ENCODE assay signal across 8 mouse cellular contexts in the genomic region with DNA sequence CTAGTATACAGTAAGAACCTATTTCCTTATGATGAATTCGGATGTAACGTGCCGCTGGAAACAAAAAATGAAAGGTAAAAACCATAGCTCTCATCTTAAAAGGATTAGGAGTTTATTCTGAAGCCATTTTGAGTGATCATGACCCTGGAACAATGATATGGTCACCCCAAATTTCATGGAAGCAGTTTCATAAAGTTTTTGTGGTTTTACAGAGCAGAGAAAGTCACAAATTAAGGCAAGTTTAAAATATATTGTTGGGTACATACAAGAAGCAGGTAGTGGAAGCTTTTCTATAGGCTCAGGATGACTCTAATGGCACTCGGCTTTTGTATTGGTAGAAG. TPM values are rescaled to one million over a fixed set of nuclear protein-coding genes. Genes with fewer than 3 reads are reported as not detected.
DNase-seq lines count a peak whose midpoint lies in the region; ATAC-seq and TF ChIP-seq lines count a peak whose summit lies in the region.

No protein-coding gene starts in this region.

- 0 out of 2 replicates have a peak, but pooled peaks cover 4% of the 10 kb centered on the region for H3K4me1 ChIP-seq in embryonic facial prominence, embryonic 14.5 days (ENCODE audit: control insufficient read depth, insufficient read depth, low read length)
- H3K4me1 ChIP-seq in limb, embryonic 11.5 days (ENCODE audit: control insufficient read depth, insufficient read depth, low read length): no peaks in the 10 kb centered on the region
- H3K4me1 ChIP-seq in neural tube, embryonic 14.5 days (ENCODE audit: control insufficient read depth, insufficient read depth, low read length): peaks cover 8% of the 10 kb centered on the region; the same call in 1 of the 2 replicates

- H3K4me2 ChIP-seq in embryonic facial prominence, embryonic 14.5 days (ENCODE audit: low read depth, low read length): peak overlapping the region; percentile 66
- peak overlapping the region; percentile 45 for H3K4me2 ChIP-seq in limb, embryonic 11.5 days (ENCODE audit: low read depth, severe bottlenecking)
- H3K4me2 ChIP-seq in neural tube, embryonic 14.5 days (ENCODE audit: low read depth, low read length): peak overlapping the region; percentile 62

- H3K9me3 ChIP-seq in embryonic facial prominence, embryonic 14.5 days (ENCODE audit: control insufficient read depth, low read length): no peaks in the 10 kb centered on the region
- no peaks in the 10 kb centered on the region for H3K9me3 ChIP-seq in limb, embryonic 11.5 days (ENCODE audit: control insufficient read depth, low read length)
- H3K9me3 ChIP-seq in neural tube, embryonic 14.5 days (ENCODE audit: control insufficient read depth, low read length): no peaks in the 10 kb centered on the region

- peak overlapping the region; percentile 98 for H3K27ac ChIP-seq in left cerebral cortex, adult 2 months
- peak overlapping the region; percentile 97 for H3K27ac ChIP-seq in embryonic facial prominence, embryonic 14.5 days (replicated peaks; ENCODE audit: low read depth, low read length)
- H3K27ac ChIP-seq in limb, embryonic 11.5 days (replicated peaks; ENCODE audit: low read depth, low read length): peak overlapping the region; percentile 85
- peak overlapping the region; percentile 91 for H3K27ac ChIP-seq in neural tube, embryonic 14.5 days (ENCODE audit: low read depth, low read length)

- no peaks in the 10 kb centered on the region for H3K27me3 ChIP-seq in embryonic facial prominence, embryonic 14.5 days (replicated peaks; ENCODE audit: control insufficient read depth, insufficient read depth, low read length)
- no peaks in the 10 kb centered on the region for H3K27me3 ChIP-seq in limb, embryonic 11.5 days (ENCODE audit: control insufficient read depth, insufficient read depth, low read length)
- H3K27me3 ChIP-seq in neural tube, embryonic 14.5 days (ENCODE audit: control insufficient read depth, insufficient read depth, low read length): no peaks in the 10 kb centered on the region

- no peak for TF ChIP-seq CTCF in left cerebral cortex, adult 2 months (IDR thresholded peaks at IDR 0.05)

- peaks cover 14% of the 10 kb centered on the region for H3K36me3 ChIP-seq in embryonic facial prominence, embryonic 14.5 days (ENCODE audit: control insufficient read depth, insufficient read depth, low read length)
- H3K36me3 ChIP-seq in limb, embryonic 11.5 days (ENCODE audit: control insufficient read depth, insufficient read depth, low read length): no peaks in the 10 kb centered on the region
- peaks cover 4% of the 10 kb centered on the region; the same call in 1 of the 2 replicates for H3K36me3 ChIP-seq in neural tube, embryonic 14.5 days (ENCODE audit: control insufficient read depth, insufficient read depth, low read length)

- ATAC-seq in embryonic facial prominence, embryonic 14.5 days (ENCODE audit: low read depth): no peak
- no peak for ATAC-seq in limb, embryonic 11.5 days (ENCODE audit: insufficient number of reproducible peaks, low FRiP score, low TSS enrichment, low read depth)
- no peak for ATAC-seq in neural tube, embryonic 14.5 days (ENCODE audit: low read depth)
- no peak for ATAC-seq in cerebellum, adult (ENCODE audit: insufficient number of reproducible peaks, low FRiP score, low TSS enrichment)

- H3K9ac ChIP-seq in embryonic facial prominence, embryonic 14.5 days (ENCODE audit: low read depth, low read length): peak overlapping the region; percentile 88
- peak overlapping the region; percentile 75 for H3K9ac ChIP-seq in limb, embryonic 11.5 days (ENCODE audit: low read length)
- H3K9ac ChIP-seq in neural tube, embryonic 14.5 days (replicated peaks; ENCODE audit: low read depth, low read length): peak overlapping the region; percentile 69; the same call in 1 of the 2 replicates

- intact Hi-C loops in left cerebral cortex, adult 2 months (cut with DNase I): loop anchor here (5.0 kb wide), 1 partner anchor 154 kb away; no protein-coding TSS in a partner anchor
- intact Hi-C loops in left cerebral cortex, postnatal 25 days (cut with DNase I): loop anchor here (5.0 kb wide), 1 partner anchor 154 kb away; no protein-coding TSS in a partner anchor

- WGBS in embryonic facial prominence, embryonic 14.5 days: 24% methylated on average over 4 of the region's 4 CpGs
- 34% methylated on average over 4 of the region's 4 CpGs for WGBS in limb, embryonic 11.5 days
- WGBS in neural tube, embryonic 14.5 days: 31% methylated on average over 4 of the region's 4 CpGs

- H3K4me3 ChIP-seq in left cerebral cortex, adult 2 months: peak overlapping the region; percentile 70
- peak overlapping the region; percentile 54 for H3K4me3 ChIP-seq in embryonic facial prominence, embryonic 14.5 days (ENCODE audit: low read depth, low read length)
- H3K4me3 ChIP-seq in limb, embryonic 11.5 days (ENCODE audit: low read depth, low read length): peak overlapping the region; percentile 57
- peak overlapping the region; percentile 53 for H3K4me3 ChIP-seq in neural tube, embryonic 14.5 days (ENCODE audit: low read depth, low read length)

- DNase-seq in left cerebral cortex, adult 2 months (ENCODE audit: extremely low spot score in 1 of 2, low spot score in 2 of 2): no peak
- DNase-seq in left cerebral cortex, postnatal 25 days (ENCODE audit: low spot score in 2 of 2): no peak
- DNase-seq in embryonic facial prominence, embryonic 14.5 days (ENCODE audit: low spot score): no peak
- DNase-seq in limb, embryonic 11.5 days (ENCODE audit: low spot score): no peak
- DNase-seq in adrenal gland, postnatal 10 days: no peak
- no peak for DNase-seq in frontal cortex, postnatal 36 days (ENCODE audit: low spot score in 2 of 2)

RNA-seq across cellular contexts. Expression of a gene that starts 0.3 kb away (rescaled TPM):
- 10 to 100 TPM; 32.6 to 39.9 TPM for total RNA-seq in left cerebral cortex, adult 2 months (2021)
- 10 to 100 TPM; 32.9 to 35.8 TPM for total RNA-seq in left cerebral cortex, postnatal 25 days (2021)
- polyA plus RNA-seq in embryonic facial prominence, embryonic 14.5 days (2014; fragmentation: Nextera tagmentation; extraction: Ambion mirVana): 57.0 and 67.3 TPM in 2 replicates
- polyA plus RNA-seq in limb, embryonic 11.5 days (2014; fragmentation: Nextera tagmentation; extraction: Ambion mirVana): 43.8 and 45.3 TPM in 2 replicates
- 34.8 and 35.6 TPM in 2 replicates for polyA plus RNA-seq in neural tube, embryonic 14.5 days (2014; fragmentation: Nextera tagmentation; extraction: Ambion mirVana)
- 10 to 100 TPM; 72.6 to 78.0 TPM for total RNA-seq in adrenal gland, postnatal 10 days (2021)

RNA-seq across cellular contexts. Expression of a gene that starts 39.6 kb away (rescaled TPM):
- total RNA-seq in left cerebral cortex, adult 2 months (2021): 1 to 10 TPM; 5.4 to 6.2 TPM
- 1 to 10 TPM; 4.0 to 4.6 TPM for total RNA-seq in left cerebral cortex, postnatal 25 days (2021)
- polyA plus RNA-seq in embryonic facial prominence, embryonic 14.5 days (2014; fragmentation: Nextera tagmentation; extraction: Ambion mirVana): 0.89 and 1.4 TPM in 2 replicates
- 0.23 and 0.59 TPM in 2 replicates for polyA plus RNA-seq in limb, embryonic 11.5 days (2014; fragmentation: Nextera tagmentation; extraction: Ambion mirVana)
- 1.3 and 1.7 TPM in 2 replicates for polyA plus RNA-seq in neural tube, embryonic 14.5 days (2014; fragmentation: Nextera tagmentation; extraction: Ambion mirVana)
- total RNA-seq in adrenal gland, postnatal 10 days (2021): 1 to 10 TPM; 1.7 to 2.7 TPM

RNA-seq across cellular contexts. Expression of a gene that starts 44.9 kb away (rescaled TPM):
- total RNA-seq in left cerebral cortex, adult 2 months (2021): under 1 TPM; 0.35 to 0.38 TPM
- under 1 TPM; 0.48 to 0.69 TPM for total RNA-seq in left cerebral cortex, postnatal 25 days (2021)
- 0.22 and 0.38 TPM in 2 replicates for polyA plus RNA-seq in embryonic facial prominence, embryonic 14.5 days (2014; fragmentation: Nextera tagmentation; extraction: Ambion mirVana)
- 0.14 and 0.65 TPM in 2 replicates for polyA plus RNA-seq in limb, embryonic 11.5 days (2014; fragmentation: Nextera tagmentation; extraction: Ambion mirVana)
- 0.68 and 0.84 TPM in 2 replicates for polyA plus RNA-seq in neural tube, embryonic 14.5 days (2014; fragmentation: Nextera tagmentation; extraction: Ambion mirVana)
- 1 to 10 TPM; 1.3 to 3.2 TPM for total RNA-seq in adrenal gland, postnatal 10 days (2021)
